Mouse (Mus musculus) cerebellum, adult 11 months (tissue): ENCODE measurements around the gene Lmx1a.

ENCODE experiments used
- DNase-seq: peaks from one replicate; pipeline ENCODE4 v3.0.0; 2022

The Lmx1a gene

GRCm38 (mm10) chr1:167689232-167689261 is at the start of gene Lmx1a:
Gene Lmx1a, plus strand, starts transcription at chr1:167689237.
- no peak for DNase-seq

DNA sequence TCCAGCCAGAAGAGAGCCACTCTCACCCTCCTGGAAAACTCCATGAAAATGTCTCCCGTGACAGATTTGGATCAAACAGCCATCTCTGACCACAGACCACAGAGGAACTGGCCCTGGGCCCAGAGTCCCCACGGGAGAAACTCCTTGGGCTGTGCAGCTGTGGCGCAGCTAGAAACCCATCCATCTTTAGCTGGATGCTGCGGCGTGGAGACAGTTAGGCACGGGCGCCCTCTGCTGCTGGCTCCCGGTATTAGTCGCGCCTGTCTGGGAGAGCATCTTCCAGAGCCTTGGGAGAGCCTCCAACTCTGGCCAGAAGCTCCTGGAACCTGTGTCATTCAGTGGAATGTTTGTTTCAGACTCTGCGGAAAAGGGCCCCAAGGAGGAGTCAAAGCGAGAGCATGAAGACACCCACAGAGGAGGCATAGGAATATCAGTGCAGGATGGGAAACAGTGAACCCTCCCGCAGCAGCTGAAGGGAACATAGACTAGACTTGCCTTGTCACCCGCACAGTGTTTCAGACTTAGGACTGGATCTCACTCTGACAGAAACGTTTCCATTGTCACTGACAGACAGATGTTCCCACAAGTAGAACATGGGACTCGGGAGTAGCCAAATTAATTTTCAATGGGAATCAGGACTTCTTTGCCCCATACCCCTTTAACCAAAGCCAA is 44.0 kb upstream of the Lmx1a start:
- peak; percentile 59 for DNase-seq

DNA sequence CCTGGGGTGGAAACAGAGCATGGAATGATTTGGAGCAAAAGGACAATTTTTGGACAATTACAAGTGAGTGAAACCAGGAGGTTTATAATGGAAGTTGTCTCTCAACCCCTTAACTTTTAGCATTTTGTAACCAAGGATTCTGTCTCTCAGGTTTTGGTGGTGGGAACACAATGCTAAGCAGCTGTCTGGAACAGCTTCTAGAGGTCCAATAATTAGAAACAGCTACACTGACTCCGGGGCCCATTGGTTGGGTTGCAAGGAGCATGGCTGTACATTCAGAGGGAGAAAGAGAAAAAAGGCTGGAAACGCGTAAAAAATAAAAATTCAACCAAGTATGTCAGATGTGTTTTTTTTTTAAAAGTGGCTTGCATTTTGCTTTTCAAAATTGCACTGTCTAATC is 40.4 kb upstream of the Lmx1a start:
- DNase-seq = no peak

DNA sequence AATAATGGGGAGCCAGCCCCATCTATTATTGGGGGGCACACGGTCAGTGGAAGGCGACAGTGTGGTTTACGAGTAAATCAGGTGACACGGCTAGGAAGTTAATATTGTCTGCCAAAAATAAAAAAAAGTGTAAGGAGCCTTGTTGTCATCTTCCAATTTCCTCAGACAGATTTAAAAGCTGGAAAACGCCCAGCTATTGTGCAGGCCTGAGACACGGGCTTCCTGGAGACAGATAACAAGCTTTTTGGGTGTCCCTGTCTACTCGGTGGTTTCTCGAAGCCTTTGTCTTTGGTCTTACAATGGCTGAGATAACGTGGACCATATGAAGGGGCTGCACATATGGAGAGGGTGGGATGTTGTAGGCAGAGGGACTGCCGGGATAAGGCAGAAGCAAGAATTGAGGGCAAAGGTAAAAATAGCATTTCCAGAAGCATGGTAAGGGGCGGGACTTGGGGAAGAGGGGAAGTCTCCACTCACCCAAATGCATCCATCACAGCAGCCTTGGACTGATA is 39.9 kb upstream of the Lmx1a start:
- no peak for DNase-seq

DNA sequence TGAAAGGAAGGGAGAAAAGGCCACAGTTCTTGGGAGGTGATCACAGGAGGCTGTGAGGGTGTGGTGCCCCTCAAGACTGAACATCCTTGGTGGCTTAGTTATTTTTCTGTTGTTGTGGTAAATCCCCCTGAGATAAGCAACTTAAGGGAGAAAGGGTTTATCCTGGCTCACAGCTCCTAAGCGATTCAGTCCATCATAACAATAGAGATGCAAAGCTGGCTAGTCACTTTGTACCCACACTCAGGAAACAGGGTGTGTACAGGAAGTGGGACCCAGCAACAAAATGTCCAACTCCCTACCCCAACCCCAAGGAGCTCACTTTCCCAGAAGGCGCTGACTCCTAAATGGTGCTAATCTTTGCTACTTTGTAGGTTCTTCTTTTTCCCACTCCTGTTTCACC is 36.7 kb upstream of the Lmx1a start:
- no peak for DNase-seq

DNA sequence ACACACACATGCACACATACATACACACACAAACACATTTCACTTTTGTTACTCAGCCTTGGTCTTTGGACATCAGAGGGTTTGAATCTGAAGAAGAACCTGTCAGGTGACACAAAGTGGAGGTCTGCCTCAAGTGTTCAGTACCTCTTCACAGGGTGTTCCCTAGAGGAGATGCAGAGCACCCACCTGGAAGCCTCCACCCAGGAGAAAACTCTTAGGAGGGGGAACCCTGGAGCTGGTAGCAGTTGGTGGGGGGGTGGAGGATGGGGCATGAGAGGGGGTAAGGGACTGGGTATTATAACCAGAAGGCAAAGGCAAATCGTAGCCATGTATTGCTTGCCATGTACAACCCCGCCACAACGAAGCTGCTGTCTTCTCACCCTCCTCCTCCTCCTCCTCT is 30.0 kb upstream of the Lmx1a start:
- DNase-seq = no peak

DNA sequence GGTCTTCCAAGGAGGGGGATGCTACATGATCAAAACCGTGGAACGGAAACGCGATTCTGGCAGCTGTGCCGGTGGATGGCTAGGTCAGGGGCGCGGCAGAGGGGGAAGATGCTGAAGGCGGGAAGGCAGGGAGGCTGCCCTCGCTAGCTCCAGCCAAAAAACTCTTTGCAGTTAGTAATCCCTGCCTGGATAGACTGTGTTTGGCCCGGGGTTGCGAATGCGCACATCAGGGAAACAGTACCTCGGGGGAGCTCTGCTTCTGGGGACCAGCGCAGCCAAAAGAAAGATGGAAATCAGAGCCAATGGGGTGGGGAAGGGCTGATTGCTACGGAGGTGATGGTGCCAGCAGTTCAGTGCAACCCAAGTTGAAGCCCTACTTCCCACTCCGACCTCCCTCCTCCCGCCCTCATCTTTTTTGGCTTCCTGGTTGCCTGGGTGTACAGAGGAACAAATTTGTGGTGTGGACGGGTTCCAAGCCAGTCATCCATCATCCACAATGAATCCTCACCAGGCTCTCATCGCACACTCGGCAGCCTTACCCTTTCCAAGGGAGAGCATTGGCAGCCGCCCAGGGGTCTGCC is 28.4 kb upstream of the Lmx1a start:
- no peak for DNase-seq

- DNase-seq = no peak
These were observed 27.9 kb upstream of the Lmx1a start for GRCm38 (mm10) chr1:167661123-167661522.

- DNase-seq = no peak
These were observed 25.9 kb upstream of the Lmx1a start for GRCm38 (mm10) chr1:167663136-167663535.

DNA sequence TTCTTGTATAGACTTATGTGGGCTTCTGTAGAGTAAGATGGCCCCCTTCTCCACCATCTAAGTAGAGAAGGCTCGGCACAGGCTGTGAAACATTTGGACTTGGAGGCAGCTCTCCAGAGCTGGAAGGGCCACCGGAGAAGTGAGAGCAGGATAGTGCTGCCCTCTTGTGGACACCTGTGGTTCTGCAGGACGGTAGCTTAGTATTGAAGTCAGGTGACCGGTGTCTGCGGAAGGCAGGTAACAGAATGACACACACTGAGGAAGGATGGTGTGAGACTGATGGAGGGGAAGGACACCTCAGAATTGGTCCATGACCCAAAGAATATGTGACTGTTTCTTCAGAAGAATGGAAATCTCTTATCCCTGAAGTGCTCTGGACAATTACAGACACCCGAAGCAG is 19.2 kb upstream of the Lmx1a start:
- DNase-seq = peak; percentile 33

DNA sequence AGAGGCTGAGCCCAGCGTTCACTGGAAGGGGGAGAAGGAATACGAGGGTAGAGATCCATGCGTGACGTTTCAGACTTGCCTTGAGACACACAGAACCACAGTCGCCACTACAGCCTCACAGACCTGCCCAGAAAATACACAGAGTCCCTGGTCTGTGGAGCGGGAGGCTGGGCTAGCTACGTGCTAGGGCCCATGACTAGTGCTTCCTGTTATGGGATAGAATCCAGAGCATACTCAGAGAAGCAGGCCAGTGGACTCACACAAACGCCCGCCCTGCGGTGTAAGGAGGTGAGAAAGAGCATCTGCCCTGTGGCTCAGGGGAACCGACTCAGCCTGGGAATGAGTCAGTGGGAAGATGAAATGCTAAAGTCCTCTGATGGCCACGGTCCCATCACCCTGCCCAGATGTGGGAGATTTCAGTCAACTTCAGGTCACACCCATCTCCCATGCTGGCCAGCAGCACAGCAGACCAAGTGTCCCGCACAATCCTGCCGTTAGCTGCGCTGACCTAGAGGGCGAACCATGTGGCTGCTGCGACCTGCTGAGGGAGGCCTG is 16.5 kb upstream of the Lmx1a start:
- no peak for DNase-seq

DNA sequence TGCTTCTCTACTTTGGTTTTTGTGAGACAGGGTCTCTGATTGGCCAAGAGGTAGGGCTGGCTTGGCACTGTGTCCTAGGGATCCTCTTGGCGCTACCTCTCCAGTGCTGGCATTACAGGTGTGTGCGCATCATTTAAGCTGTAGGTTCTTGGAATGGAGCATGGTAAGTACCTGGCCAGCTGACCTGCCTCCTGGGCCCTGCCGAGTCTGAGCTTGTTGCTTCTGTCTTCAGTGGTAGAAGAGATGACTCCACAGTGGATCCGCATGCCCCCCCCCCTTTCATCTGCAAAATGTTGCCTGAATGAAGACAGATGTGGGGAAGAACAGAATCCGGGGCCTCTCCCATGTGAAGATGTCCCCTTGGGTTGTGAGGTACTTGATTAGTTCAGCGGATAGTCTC is 10.0 kb upstream of the Lmx1a start:
- DNase-seq = no peak

GRCm38 (mm10) chr1:167688001-167688346 is 1.1 kb upstream of the Lmx1a start:
- DNase-seq = no peak

- DNase-seq = no peak
These were observed 448 bp upstream of the Lmx1a start for GRCm38 (mm10) chr1:167688347-167689231.

GRCm38 (mm10) chr1:167689262-167690137 is 463 bp downstream of the Lmx1a start:
- DNase-seq = no peak

DNA sequence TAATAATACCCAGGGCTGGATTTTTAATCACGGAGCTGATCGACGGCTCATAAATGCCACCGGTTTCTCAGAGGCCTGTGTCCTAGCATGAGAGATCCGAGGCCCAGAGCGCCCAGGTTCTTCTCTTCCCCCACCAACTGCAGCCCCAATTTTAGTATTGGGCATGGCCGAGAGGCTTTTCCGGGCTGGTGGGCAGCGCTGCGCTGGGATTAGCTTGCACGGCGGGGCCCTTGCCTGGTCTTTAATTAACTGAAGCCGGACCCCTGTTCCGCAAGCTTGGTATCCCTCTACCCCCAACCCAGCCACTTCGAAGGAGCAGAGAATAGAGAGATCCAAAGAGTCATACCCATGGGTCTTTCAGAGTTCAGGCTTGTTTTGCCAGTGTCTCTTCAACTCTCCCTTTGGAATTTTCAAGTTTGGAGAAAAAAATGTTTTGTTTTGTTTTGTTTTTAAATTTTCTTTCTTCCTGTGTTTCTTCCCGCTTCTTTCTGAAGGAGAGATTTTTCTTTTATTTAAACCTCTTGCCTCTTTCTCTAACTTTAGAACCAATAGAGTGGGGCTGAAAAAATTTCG is 1.2 kb downstream of the Lmx1a start:
- no peak for DNase-seq

- DNase-seq = no peak
These were observed 1.9 kb downstream of the Lmx1a start for GRCm38 (mm10) chr1:167690716-167691550.

- DNase-seq = no peak
These were observed 3.1 kb downstream of the Lmx1a start for GRCm38 (mm10) chr1:167691911-167692682.

DNA sequence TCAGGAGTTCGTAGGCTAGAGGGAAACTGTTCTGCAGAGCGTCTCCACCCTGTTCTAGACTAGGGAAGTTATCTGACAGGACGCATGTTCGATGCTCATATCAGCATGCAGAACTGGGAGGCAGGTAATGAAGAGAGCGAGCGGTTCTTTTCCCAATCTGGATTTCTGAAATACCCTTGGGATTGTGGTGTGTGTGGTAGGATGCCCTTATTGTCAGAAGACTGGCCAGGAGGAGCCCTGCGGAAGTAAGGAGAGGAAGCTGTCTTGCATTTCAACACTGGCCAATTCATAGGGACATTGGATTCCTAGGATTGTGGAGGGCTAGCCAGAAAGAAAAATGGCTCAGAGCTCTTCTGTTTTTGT is 3.6 kb downstream of the Lmx1a start:
- DNase-seq = no peak

GRCm38 (mm10) chr1:167693499-167694240 is 4.6 kb downstream of the Lmx1a start:
- DNase-seq = no peak

- DNase-seq = no peak
These were observed 5.7 kb downstream of the Lmx1a start for GRCm38 (mm10) chr1:167694731-167695130.
